In the genomic region with DNA sequence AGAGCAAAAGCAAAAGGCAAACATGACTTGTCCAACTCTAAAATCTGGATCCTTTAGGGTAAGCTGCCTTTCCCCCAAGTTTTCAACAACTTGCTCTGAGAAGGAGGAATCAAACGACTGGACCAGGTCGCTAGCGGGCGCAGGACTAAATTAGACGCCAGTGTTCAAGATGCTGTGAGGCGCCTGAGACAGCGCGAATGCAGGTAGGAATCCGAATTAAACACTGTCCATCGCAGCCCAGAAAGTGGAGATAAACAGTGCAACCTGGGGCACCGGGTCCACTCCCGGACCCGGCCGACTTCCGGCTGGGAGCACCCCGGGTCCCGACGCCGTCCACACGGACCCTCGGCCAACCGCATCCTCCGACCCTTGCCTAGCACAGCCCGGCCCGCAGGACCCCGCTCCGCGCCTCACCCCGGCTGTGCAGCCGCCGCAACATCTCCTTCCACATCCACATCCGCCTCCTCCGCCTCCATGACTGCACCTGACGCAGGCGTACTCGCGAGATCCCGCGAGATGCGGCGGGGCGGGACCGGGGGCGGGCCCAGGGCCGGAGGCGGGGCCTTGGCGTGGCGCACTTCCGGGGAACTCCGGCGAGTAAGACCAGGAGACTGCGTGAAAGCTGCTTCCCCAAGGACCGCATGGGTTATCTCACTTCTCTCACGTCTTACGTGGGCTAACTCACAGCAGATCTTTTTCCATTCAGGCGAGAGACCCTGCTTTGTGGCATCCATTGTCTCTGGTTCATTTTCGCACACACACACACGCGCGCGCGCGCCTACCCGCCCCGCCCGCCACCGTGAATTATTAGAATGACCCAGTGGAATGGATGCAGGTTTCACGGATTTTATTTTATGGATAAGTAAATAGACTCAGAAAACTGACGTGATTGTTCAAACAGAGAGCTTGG, we compare ENCODE assay signal across 7 mouse cellular contexts. TPM values are rescaled to one million over a fixed set of nuclear protein-coding genes. Genes with fewer than 3 reads are reported as not detected.
DNase-seq lines count a peak whose midpoint lies in the region; ATAC-seq lines count a peak whose summit lies in the region.

Mysm1 (minus strand) TSS at position 511 of the 910 bp plus-strand sequence.

- DNase-seq in adrenal gland, postnatal 14 days: peak; percentile 97
- DNase-seq in embryonic facial prominence, embryonic 11.5 days (ENCODE audit: low spot score): peak; percentile 94
- peak; percentile 92 for DNase-seq in kidney, adult 11 months
- DNase-seq in limb, embryonic 10.5 days (ENCODE audit: low spot score): peak; percentile 98
- DNase-seq in spleen, adult 12 weeks (ENCODE audit: low spot score): peak; percentile 94

- peak within 1 kb of the TSS; percentile 82; the same call in 1 of the 2 replicates for H3K27ac ChIP-seq in embryonic facial prominence, embryonic 11.5 days (replicated peaks; ENCODE audit: low read depth, low read length)
- peak within 1 kb of the TSS; percentile 92 for H3K27ac ChIP-seq in limb, embryonic 10.5 days
- peak within 1 kb of the TSS; percentile 89 for H3K27ac ChIP-seq in midbrain, embryonic 13.5 days

- peaks cover 1% of the 10 kb centered on the region; the same call in 1 of the 2 replicates for H3K36me3 ChIP-seq in embryonic facial prominence, embryonic 11.5 days (replicated peaks; ENCODE audit: control insufficient read depth, insufficient read depth, low read depth, low read length)
- peaks cover 19% of the 10 kb centered on the region for H3K36me3 ChIP-seq in limb, embryonic 10.5 days
- H3K36me3 ChIP-seq in midbrain, embryonic 13.5 days: peaks cover 15% of the 10 kb centered on the region

- peak within 1 kb of the TSS; percentile 56 for H3K4me2 ChIP-seq in embryonic facial prominence, embryonic 11.5 days (ENCODE audit: low read depth, low read length)
- peak within 1 kb of the TSS; percentile 87 for H3K4me2 ChIP-seq in midbrain, embryonic 13.5 days (replicated peaks)

- H3K9ac ChIP-seq in embryonic facial prominence, embryonic 11.5 days (replicated peaks; ENCODE audit: low read length): peak within 1 kb of the TSS; percentile 91
- H3K9ac ChIP-seq in midbrain, embryonic 13.5 days (replicated peaks): peak within 1 kb of the TSS; percentile 93

- peak within 1 kb of the TSS; percentile 89 for H3K4me3 ChIP-seq in embryonic facial prominence, embryonic 11.5 days (ENCODE audit: low read depth, low read length)
- peak within 1 kb of the TSS; percentile 77 for H3K4me3 ChIP-seq in limb, embryonic 10.5 days
- peak within 1 kb of the TSS; percentile 86 for H3K4me3 ChIP-seq in midbrain, embryonic 13.5 days (replicated peaks)

- peak; percentile 98 for ATAC-seq in embryonic facial prominence, embryonic 11.5 days (replicated peaks; ENCODE audit: insufficient number of reproducible peaks, low FRiP score, low TSS enrichment, low read depth)
- peak; percentile 97 for ATAC-seq in granulocyte monocyte progenitor cell, adult 5-6 weeks (replicated peaks; ENCODE audit: poor library complexity, severe bottlenecking)
- ATAC-seq in midbrain, embryonic 13.5 days: peak; percentile 100

- no peaks in the 10 kb centered on the region for H3K9me3 ChIP-seq in embryonic facial prominence, embryonic 11.5 days (replicated peaks; ENCODE audit: control insufficient read depth, low read length)
- H3K9me3 ChIP-seq in limb, embryonic 10.5 days (replicated peaks): no peaks in the 10 kb centered on the region
- no peaks in the 10 kb centered on the region for H3K9me3 ChIP-seq in midbrain, embryonic 13.5 days

- under 1% methylated on average over 69 of the region's 69 CpGs for WGBS in embryonic facial prominence, embryonic 11.5 days
- under 1% methylated on average over 69 of the region's 69 CpGs for WGBS in limb, embryonic 10.5 days
- WGBS in midbrain, embryonic 13.5 days: under 1% methylated on average over 69 of the region's 69 CpGs

- no peaks in the 10 kb centered on the region for H3K27me3 ChIP-seq in embryonic facial prominence, embryonic 11.5 days (ENCODE audit: control insufficient read depth, insufficient read depth, low read length)
- no peaks in the 10 kb centered on the region for H3K27me3 ChIP-seq in limb, embryonic 10.5 days (ENCODE audit: low read depth, poor library complexity, severe bottlenecking)
- no peaks in the 10 kb centered on the region for H3K27me3 ChIP-seq in midbrain, embryonic 13.5 days

- peaks cover 2% of the 10 kb centered on the region; the same call in 1 of the 2 replicates for H3K4me1 ChIP-seq in embryonic facial prominence, embryonic 11.5 days (ENCODE audit: control insufficient read depth, insufficient read depth, low read length)
- H3K4me1 ChIP-seq in limb, embryonic 10.5 days: peaks cover 11% of the 10 kb centered on the region
- peaks cover 20% of the 10 kb centered on the region for H3K4me1 ChIP-seq in midbrain, embryonic 13.5 days (replicated peaks)

RNA-seq across cellular contexts. Expression of gene Mysm1, which starts in this region (rescaled TPM):
- 23.1 and 26.0 TPM in 2 replicates for total RNA-seq in adrenal gland, postnatal 14 days (2021)
- 24.8 and 25.4 TPM in 2 replicates for polyA plus RNA-seq in embryonic facial prominence, embryonic 11.5 days (2014; fragmentation: Nextera tagmentation; extraction: Ambion mirVana)
- total RNA-seq in granulocyte monocyte progenitor cell, adult 5-6 weeks (2014; fragmentation: Nextera tagmentation): 28.7 and 30.9 TPM in 2 replicates
- total RNA-seq in granulocyte monocyte progenitor cell, adult 5-6 weeks (2017): 41.6 and 44.1 TPM in 2 replicates
- 21.9 and 31.5 TPM in 2 replicates for polyA plus RNA-seq in limb, embryonic 10.5 days (2016; fragmentation: Nextera tagmentation; extraction: Ambion mirVana)
- polyA plus RNA-seq in midbrain, embryonic 13.5 days (2015; fragmentation: Nextera tagmentation; extraction: Ambion mirVana): 34.5 and 36.5 TPM in 2 replicates

Comparison
In these comparisons a context has a peak if more than half of its experiments do, and no peak if none do; other contexts are left out.
1. Peak in every context shown above with its lines: DNase-seq, ATAC-seq, H3K4me3 ChIP-seq and H3K27ac ChIP-seq.